Mouse (Mus musculus) stomach, embryonic 15.5 days (tissue): ENCODE measurements around the gene Smim20. TPM values are rescaled to one million over a fixed set of nuclear protein-coding genes. Genes with fewer than 3 reads are reported as not detected.

Experiments used
- polyA plus RNA-seq: library from polyadenylated mRNA; unstranded; fragments of >200 nt; fragmentation: Nextera tagmentation; extraction: Ambion mirVana; gene quantifications from 2 replicates; pipeline ENCODE4 v1.2.1, GENCODE M21; 2015

The Smim20 gene
- polyA plus RNA-seq, 1 experiment from 2014 or later = 89.8 TPM

Other genes with a start within 250 kb of the Smim20 start
- gene Slc34a2, start 229.0 kb upstream of the Smim20 start, polyA plus RNA-seq = 1.4 and 3.8 TPM in 2 replicates
- 7.8 and 8.5 TPM in 2 replicates for gene Sel1l3, start 53.2 kb upstream of the Smim20 start, polyA plus RNA-seq
- gene Rbpj, start 199.1 kb downstream of the Smim20 start, polyA plus RNA-seq = 26.9 and 28.8 TPM in 2 replicates